Mouse (Mus musculus) C2C12 (cell line): ENCODE data around the gene Brap. TPM values are rescaled to one million over a fixed set of nuclear protein-coding genes. Genes with fewer than 3 reads are reported as not detected.

Experiments used
- H3K27me3 ChIP-seq: one replicate; pipeline ENCODE4 v1.6.1; 2011; ENCODE audit not compliant: control insufficient read depth, insufficient read depth, insufficient read length
- H3K36me3 ChIP-seq: one replicate; pipeline ENCODE4 v1.6.1; 2011; ENCODE audit not compliant: control insufficient read depth, insufficient read depth
- H3K4me3 ChIP-seq: one replicate; pipeline ENCODE4 v1.5.1; 2011; ENCODE audit warnings: mild to moderate bottlenecking, control low read depth; ENCODE audit not compliant: poor library complexity, insufficient read depth, severe bottlenecking
- H3K79me2 ChIP-seq: one replicate; pipeline ENCODE4 v1.6.1; 2011; ENCODE audit not compliant: control insufficient read depth, insufficient read depth
- H3K79me3 ChIP-seq: one replicate; pipeline ENCODE4 v1.6.1; 2011; ENCODE audit warnings: low read depth, control low read depth
- H3ac ChIP-seq: one replicate; pipeline ENCODE3; 2011; ENCODE audit warnings: low read depth; ENCODE audit not compliant: control insufficient read depth, insufficient read length
- CEBPB ChIP-seq: IDR thresholded peaks from one replicate; pipeline ENCODE4 v1.6.1; 2011; ENCODE audit warnings: low read depth, mild to moderate bottlenecking, control low read depth, moderate library complexity
- CTCF ChIP-seq: IDR thresholded peaks from one replicate; pipeline ENCODE4 v1.5.1; 2011; ENCODE audit not compliant: control insufficient read depth, insufficient read depth, insufficient read length
- FOSL1 ChIP-seq: IDR thresholded peaks from one replicate; pipeline ENCODE4 v1.8.0; 2011; ENCODE audit warnings: mild to moderate bottlenecking, low read length; ENCODE audit not compliant: poor library complexity, insufficient read depth, severe bottlenecking
- MAX ChIP-seq: IDR thresholded peaks from one replicate; pipeline ENCODE4 v1.6.1; 2011; ENCODE audit warnings: mild to moderate bottlenecking, control low read depth
- MYOD1 ChIP-seq: IDR thresholded peaks from one replicate; pipeline ENCODE4 v1.6.1; 2011; ENCODE audit warnings: low read depth; ENCODE audit not compliant: control insufficient read depth, insufficient read length
- MYOG ChIP-seq: IDR thresholded peaks from one replicate; pipeline ENCODE4 v1.6.1; 2011; ENCODE audit not compliant: control insufficient read depth, insufficient read length; ENCODE audit errors: extremely low read depth
- USF1 ChIP-seq: IDR thresholded peaks from one replicate; pipeline ENCODE4 v1.6.1; 2011; ENCODE audit warnings: low read depth, mild to moderate bottlenecking, control low read depth, moderate library complexity
- polyA plus RNA-seq: library from polyadenylated mRNA; unstranded; fragments of >200 nt; fragmentation: generic; extraction: Trizol; gene quantifications from one replicate; pipeline ENCODE4 v1.2.1, GENCODE M21; 2012; ENCODE audit warnings: missing spikeins

Gene Brap
- polyA plus RNA-seq, 1 experiment, result 31.7 TPM

GRCm38 (mm10) chr5:121730057-121730456 is 69.7 kb downstream of the Brap start:
- Histone ChIP-seq H3K79me3 (peaks cover 94% of the 10 kb centered on the region), H3K79me2 (peaks cover 100% of the 10 kb centered on the region), H3ac (no peak overlapping the region), H3K27me3 (no peaks in the 10 kb centered on the region), H3K4me3 (no peak overlapping the region), H3K36me3 (peaks cover 12% of the 10 kb centered on the region)
- no peak for TF ChIP-seq MAX
- no peak for TF ChIP-seq CEBPB
- no peak for TF ChIP-seq USF1
- TF ChIP-seq MYOG, result no peak
- no peak for TF ChIP-seq FOSL1
- no peak for TF ChIP-seq MYOD1
- TF ChIP-seq CTCF, result no peak

GRCm38 (mm10) chr5:121736641-121737040 is 76.3 kb downstream of the Brap start:
- H3K4me3 ChIP-seq, result no peak overlapping the region

More at GRCm38 (mm10) chr5:121736641-121737040, 76.3 kb downstream of the Brap start:
- Histone ChIP-seq H3ac (no peak overlapping the region), H3K27me3 (no peaks in the 10 kb centered on the region), H3K79me3 (peaks cover 95% of the 10 kb centered on the region), H3K79me2 (peaks cover 100% of the 10 kb centered on the region), H3K36me3 (peaks cover 3% of the 10 kb centered on the region)
- TF ChIP-seq FOSL1 (no peak), CEBPB (no peak), MYOD1 (no peak), MYOG (no peak), CTCF (no peak), USF1 (no peak), MAX (no peak)

Other genes starting within 250 kb of the Brap start
- 0.54 TPM for gene Tmem116, start 208.7 kb upstream of the Brap start, polyA plus RNA-seq
- 109 TPM for gene Erp29, start 208.1 kb upstream of the Brap start, polyA plus RNA-seq
- not detected for gene Adam1b, start 157.1 kb upstream of the Brap start, polyA plus RNA-seq
- 0.99 TPM for gene Adam1a, start 115.1 kb upstream of the Brap start, polyA plus RNA-seq
- gene Gm42878, start 115.1 kb upstream of the Brap start, polyA plus RNA-seq, result not detected
- gene Mapkapk5, start 114.7 kb upstream of the Brap start, polyA plus RNA-seq, result 68.7 TPM
- gene Aldh2, start 66.7 kb upstream of the Brap start, polyA plus RNA-seq, result 225 TPM
- 0.77 TPM for gene Acad12, start 41.6 kb upstream of the Brap start, polyA plus RNA-seq
- 1.8 TPM for gene Acad10, start within 50 bp of the Brap start, polyA plus RNA-seq
- 69.9 TPM for gene Atxn2, start 50.8 kb downstream of the Brap start, polyA plus RNA-seq
- 46.2 TPM for gene Sh2b3, start 177.1 kb downstream of the Brap start, polyA plus RNA-seq
- 12.9 TPM for gene Pheta1, start 188.4 kb downstream of the Brap start, polyA plus RNA-seq